Mouse (Mus musculus) spleen, adult 2 months (tissue): ENCODE measurements around the gene Alg1. TPM values are rescaled to one million over a fixed set of nuclear protein-coding genes. Genes with fewer than 3 reads are reported as not detected.
A peak's percentile ranks its signal among the peaks of the same experiment; 100 is the strongest.

Experiments
- DNase-seq, 2 experiments: peaks; one replicate each; pipeline versions ENCODE4 v3.0.0 to v3.0.0-alpha.2; 2012 to 2021; ENCODE audit warnings: low spot score in 2 of 2, low read depth in 1 of 2
- H3K27ac ChIP-seq: fragments of 200-500 bp; 2 replicates; pipeline ENCODE4 v1.5.1; 2012; ENCODE audit warnings: low read length, inconsistent platforms; ENCODE audit not compliant: insufficient read depth
- H3K27me3 ChIP-seq: fragments of 200-500 bp; 2 replicates; pipeline ENCODE4 v1.6.1; 2012; ENCODE audit warnings: mild to moderate bottlenecking, moderate library complexity, low read length, inconsistent platforms; ENCODE audit not compliant: control insufficient read depth, insufficient read depth
- H3K36me3 ChIP-seq: fragments of 200-500 bp; 2 replicates; pipeline ENCODE4 v1.6.1; 2012; ENCODE audit warnings: mild to moderate bottlenecking, low read length, inconsistent platforms; ENCODE audit not compliant: control insufficient read depth, insufficient read depth
- H3K4me1 ChIP-seq: fragments of 200-500 bp; 2 replicates; pipeline ENCODE4 v1.6.1; 2011; ENCODE audit warnings: inconsistent platforms; ENCODE audit not compliant: control insufficient read depth, insufficient read depth, insufficient read length
- H3K4me3 ChIP-seq: fragments of 200-500 bp; 2 replicates; pipeline ENCODE4 v1.5.1; 2011; ENCODE audit warnings: mild to moderate bottlenecking, inconsistent platforms; ENCODE audit not compliant: insufficient read depth, insufficient read length; ENCODE audit errors: extremely low read depth
- CTCF ChIP-seq: fragments of 200-500 bp; IDR thresholded peaks from 2 replicates; pipeline ENCODE4 v1.5.1; 2011; ENCODE audit warnings: mild to moderate bottlenecking, inconsistent platforms; ENCODE audit not compliant: insufficient read depth, insufficient read length, insufficient replicate concordance; ENCODE audit errors: extremely low read depth
- POLR2A ChIP-seq: fragments of 200-500 bp; IDR thresholded peaks from 2 replicates; pipeline ENCODE4 v1.6.1; 2011; ENCODE audit warnings: low read depth, low read length, inconsistent platforms
- WGBS: fragments of 180-500 bp; shearing (Covaris S2); methylation state at CpG from one replicate; pipeline ENCODE4 v1.1.7; 2018; 5-methylcytosine and 5-hydroxymethylcytosine counted together
- polyA plus RNA-seq: library from polyadenylated mRNA; depleted of rRNA; stranded (reverse); fragments of >200 nt; gene quantifications from 2 replicates; pipeline ENCODE4 v1.2.3, GENCODE M21; 2012

Alg1 gene
- polyA plus RNA-seq, 1 experiment: 42.1 TPM

DNA sequence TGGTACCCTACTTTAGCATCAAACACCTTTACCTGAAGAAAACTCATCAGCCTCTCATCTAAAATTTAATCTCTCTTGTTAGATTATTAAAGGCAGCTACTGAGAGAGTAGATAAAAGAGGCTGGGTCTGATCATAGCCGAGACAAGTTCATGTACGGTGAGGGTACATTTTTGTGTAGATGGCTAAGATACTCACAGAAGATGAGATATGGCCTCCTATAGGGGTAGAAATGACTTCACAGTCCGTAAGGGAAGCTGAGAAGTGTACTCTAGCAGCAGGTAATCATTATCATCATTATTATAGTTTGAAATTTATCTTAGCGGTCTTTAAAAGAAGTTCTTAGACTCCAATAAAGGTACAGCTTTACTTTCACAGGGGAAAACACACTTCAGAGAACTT lies 439 bp upstream of the Alg1 start:
- H3K4me3 ChIP-seq: peak overlapping the region; percentile 96; the same call in 1 of the 2 replicates
- no peak overlapping the region for H3K27ac ChIP-seq
- WGBS: 79% methylated on average over 4 of the region's 4 CpGs
- TF ChIP-seq POLR2A (no peak), CTCF (no peak)
- no peaks in the 10 kb centered on the region for H3K36me3 ChIP-seq
- no peak for DNase-seq
- no peaks in the 10 kb centered on the region for H3K27me3 ChIP-seq
- peaks cover 4% of the 10 kb centered on the region; the same call in 1 of the 2 replicates for H3K4me1 ChIP-seq

DNA sequence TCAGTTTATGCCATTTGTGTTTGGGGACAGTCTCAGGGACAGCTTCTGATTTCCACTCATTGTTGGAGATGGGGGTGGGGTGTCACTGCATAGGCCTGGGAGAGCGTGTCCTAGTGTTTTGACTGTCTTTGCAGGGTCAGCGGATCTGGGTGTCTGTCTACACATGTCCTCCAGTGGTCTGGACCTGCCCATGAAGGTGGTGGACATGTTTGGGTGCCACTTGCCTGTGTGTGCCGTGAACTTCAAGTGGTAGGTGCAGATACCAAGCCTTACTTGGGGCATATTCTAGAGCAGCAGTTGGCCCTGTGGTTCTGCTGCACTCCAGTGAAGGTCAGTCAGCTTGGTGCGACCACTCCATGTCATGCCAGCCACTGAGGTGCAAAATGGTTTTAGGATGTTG lies 8.9 kb downstream of the Alg1 start:
- Histone ChIP-seq H3K4me1 (no peaks in the 10 kb centered on the region), H3K27me3 (no peaks in the 10 kb centered on the region), H3K27ac (no peak overlapping the region), H3K36me3 (peaks cover 13% of the 10 kb centered on the region), H3K4me3 (no peak overlapping the region)
- TF ChIP-seq CTCF (no peak), POLR2A (no peak)
- 94% methylated on average over 4 of the region's 4 CpGs for WGBS
- DNase-seq: no peak

GRCm38 (mm10) chr16:5242882-5243281 lies 9.5 kb downstream of the Alg1 start:
- Histone ChIP-seq H3K36me3 (peaks cover 16% of the 10 kb centered on the region), H3K27ac (no peak overlapping the region), H3K27me3 (no peaks in the 10 kb centered on the region), H3K4me1 (no peaks in the 10 kb centered on the region), H3K4me3 (no peak overlapping the region)
- TF ChIP-seq POLR2A (no peak), CTCF (no peak)
- no peak for DNase-seq
- 89% methylated on average over 6 of the region's 6 CpGs for WGBS

DNA sequence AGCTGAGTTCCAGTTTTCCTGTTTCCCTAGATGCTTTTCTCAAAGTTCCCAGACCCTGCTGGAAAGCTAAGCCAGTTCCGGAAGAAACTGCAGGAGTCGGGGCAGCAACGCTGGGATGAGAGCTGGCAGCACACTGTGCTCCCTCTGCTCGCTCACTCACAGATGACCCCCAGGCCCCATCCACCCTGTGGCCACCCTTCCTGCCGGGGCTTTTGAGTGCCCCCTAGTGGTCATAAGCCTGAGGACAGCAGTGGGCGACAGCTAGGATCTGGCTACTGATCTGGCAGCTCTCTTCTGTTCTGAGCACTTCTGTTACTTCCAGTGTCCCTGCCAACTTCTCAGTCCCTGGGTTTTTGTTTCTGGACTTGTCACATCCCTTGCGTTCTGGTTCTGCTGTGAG lies 11.0 kb downstream of the Alg1 start:
- Histone ChIP-seq H3K36me3 (peaks cover 19% of the 10 kb centered on the region), H3K4me1 (no peaks in the 10 kb centered on the region), H3K4me3 (no peak overlapping the region), H3K27ac (no peak overlapping the region), H3K27me3 (no peaks in the 10 kb centered on the region)
- TF ChIP-seq CTCF: peak; percentile 82
- TF ChIP-seq POLR2A: no peak
- DNase-seq: peak in 1 of 2 experiments; percentile 61
- 67% methylated on average over 7 of the region's 7 CpGs for WGBS

DNA sequence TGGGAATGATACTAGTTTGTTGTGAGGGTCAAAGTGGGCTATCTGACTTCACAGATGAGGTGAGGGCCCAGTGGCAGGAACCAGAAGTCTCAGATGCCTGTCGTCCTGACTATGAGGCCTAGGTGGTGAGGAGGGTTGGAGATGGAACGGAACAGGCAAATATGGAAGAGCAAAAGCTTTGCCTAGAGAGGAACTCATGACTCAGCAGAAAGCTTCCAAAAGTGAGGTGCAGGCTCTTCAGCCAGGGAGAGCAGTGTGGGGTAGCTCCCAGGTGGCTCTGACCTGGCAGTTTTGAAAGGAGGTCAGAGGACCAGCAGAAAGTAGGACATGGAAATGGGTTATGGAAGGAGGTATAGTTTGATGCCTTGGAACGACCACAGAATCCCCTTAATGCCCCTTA lies 17.5 kb downstream of the Alg1 start:
- WGBS: 90% methylated on average over 3 of the region's 3 CpGs
- no peaks in the 10 kb centered on the region for H3K27me3 ChIP-seq
- no peak for DNase-seq
- no peak overlapping the region for H3K27ac ChIP-seq
- no peak for TF ChIP-seq CTCF
- no peak for TF ChIP-seq POLR2A
- H3K4me3 ChIP-seq: no peak overlapping the region
- peaks cover 2% of the 10 kb centered on the region; the same call in 1 of the 2 replicates for H3K4me1 ChIP-seq
- peaks cover 13% of the 10 kb centered on the region for H3K36me3 ChIP-seq

GRCm38 (mm10) chr16:5252260-5252659 lies 18.8 kb downstream of the Alg1 start:
- Histone ChIP-seq H3K27ac (no peak overlapping the region), H3K27me3 (no peaks in the 10 kb centered on the region), H3K4me3 (no peak overlapping the region), H3K4me1 (peaks cover 2% of the 10 kb centered on the region; the same call in 1 of the 2 replicates), H3K36me3 (peaks cover 10% of the 10 kb centered on the region)
- no peak for DNase-seq
- WGBS: 90% methylated on average over 2 of the region's 2 CpGs
- no peak for TF ChIP-seq POLR2A
- TF ChIP-seq CTCF: no peak

- no peaks in the 10 kb centered on the region for H3K27me3 ChIP-seq
- TF ChIP-seq CTCF (peak; percentile 92), POLR2A (no peak)
- peaks cover 2% of the 10 kb centered on the region; the same call in 1 of the 2 replicates for H3K4me1 ChIP-seq
- 2% methylated on average over 15 of the region's 15 CpGs for WGBS
- peak; percentile 73 to 83 for DNase-seq
- H3K4me3 ChIP-seq: peak overlapping the region; percentile 67; the same call in 1 of the 2 replicates
- H3K36me3 ChIP-seq: peaks cover 2% of the 10 kb centered on the region; the same call in 1 of the 2 replicates
- H3K27ac ChIP-seq: peak overlapping the region; percentile 16; the same call in 1 of the 2 replicates
Observed at GRCm38 (mm10) chr16:5254346-5255025, 21.1 kb downstream of the Alg1 start.
